In genomic region chr4:47670476-47670875, GRCm38 (mm10) we compare ENCODE assay signal across 14 mouse cellular contexts.
A peak's percentile ranks its signal among the peaks of the same experiment; 100 is the strongest.
DNase-seq lines count a peak whose midpoint lies in the region; ATAC-seq and TF ChIP-seq lines count a peak whose summit lies in the region.
"Had no signal": no experiment of that assay in that cellular context is flagged by ENCODE, and none has a peak within 500 bp of the region (broad histone marks: within the 10 kb centered on the region; RNA-seq: fewer than 3 reads in every experiment).

No protein-coding gene starts in this region.

- H3K27me3 ChIP-seq in heart, postnatal 0 days (ENCODE audit: control insufficient read depth, insufficient read depth, low read length), result peaks cover 27% of the 10 kb centered on the region
- H3K27me3 ChIP-seq: forebrain, embryonic 13.5 days; neural tube, embryonic 13.5 days had no signal

- no peak overlapping the region for H3K4me3 ChIP-seq in heart, postnatal 0 days (ENCODE audit: low read depth, low read length)
- H3K4me3 ChIP-seq: forebrain, embryonic 13.5 days; neural tube, embryonic 13.5 days had no signal

- no peak overlapping the region for H3K9ac ChIP-seq in heart, postnatal 0 days (replicated peaks; ENCODE audit: low read depth, low read length)
- H3K9ac ChIP-seq: forebrain, embryonic 13.5 days; neural tube, embryonic 13.5 days had no signal

- H3K27ac ChIP-seq in heart, postnatal 0 days (ENCODE audit: low read depth), result peak overlapping the region; percentile 40; the same call in 1 of the 2 replicates
- H3K27ac ChIP-seq: forebrain, embryonic 13.5 days; hindbrain, postnatal 0 days; neural tube, embryonic 13.5 days had no signal

- H3K36me3 ChIP-seq in heart, postnatal 0 days (replicated peaks; ENCODE audit: control insufficient read depth, insufficient read depth, low read length), result no peaks in the 10 kb centered on the region
- H3K36me3 ChIP-seq: neural tube, embryonic 13.5 days had no signal

- peaks cover 12% of the 10 kb centered on the region for H3K4me1 ChIP-seq in heart, postnatal 0 days (ENCODE audit: control insufficient read depth, insufficient read depth)
- H3K4me1 ChIP-seq: forebrain, embryonic 13.5 days; neural tube, embryonic 13.5 days had no signal

- 24% methylated on average over 3 of the region's 3 CpGs for WGBS in heart, postnatal 0 days

- H3K4me2 ChIP-seq in heart, postnatal 0 days (ENCODE audit: low read depth, low read length), result no peak overlapping the region
- H3K4me2 ChIP-seq: forebrain, embryonic 13.5 days; neural tube, embryonic 13.5 days had no signal

- TF ChIP-seq CTCF in heart, postnatal 0 days (IDR thresholded peaks at IDR 0.05; ENCODE audit: low read depth), result no peak

- DNase-seq in NIH3T3 (ENCODE audit: low read depth), result peak; percentile 44
- DNase-seq in adrenal gland, postnatal 14 days, result peak; percentile 37
- DNase-seq in heart, adult 11 months, result peak; percentile 97
- peak; percentile 82 for DNase-seq in heart, postnatal 0 days (ENCODE audit: low spot score)
- DNase-seq in cerebellum, adult 18-20 months, result no peak
- DNase-seq: cerebellum, postnatal 10 days; kidney, postnatal 10 days; midbrain, embryonic 14.5 days; right cerebral cortex, adult 18-20 months had no signal

- peak; percentile 94 for TF ChIP-seq EP300 in heart, postnatal 0 days (IDR thresholded peaks at IDR 0.05; ENCODE audit: low read depth)

- peak; percentile 94 for ATAC-seq in heart, postnatal 0 days (ENCODE audit: insufficient read depth, low read depth)
- no peak for ATAC-seq in inflammation-experienced regulatory T-cells, adult 6 months
- ATAC-seq in erythroblast, adult 5-6 weeks (replicated peaks; ENCODE audit: low FRiP score, poor library complexity, severe bottlenecking), result no peak
- ATAC-seq: forebrain, embryonic 13.5 days; hindbrain, postnatal 0 days had no signal

- H3K9me3 ChIP-seq in heart, postnatal 0 days (replicated peaks; ENCODE audit: control insufficient read depth, low read length), result no peaks in the 10 kb centered on the region
- H3K9me3 ChIP-seq: forebrain, embryonic 13.5 days; neural tube, embryonic 13.5 days had no signal

Comparison
In these comparisons a context has a peak if more than half of its experiments do, and no peak if none do; other contexts are left out.
1. DNase-seq: peak in NIH3T3 (single experiment), adrenal gland, postnatal 14 days (single experiment), heart, adult 11 months (single experiment) and heart, postnatal 0 days (single experiment); none in cerebellum, adult 18-20 months (0 of 2).